Mouse (Mus musculus): ENCODE results near the gene Tbc1d2. TPM values are rescaled to one million over a fixed set of nuclear protein-coding genes. Genes with fewer than 3 reads are reported as not detected.

Tbc1d2 gene
- polyA plus RNA-seq, 1 experiment from 2014 or later = 5.2 TPM

DNA sequence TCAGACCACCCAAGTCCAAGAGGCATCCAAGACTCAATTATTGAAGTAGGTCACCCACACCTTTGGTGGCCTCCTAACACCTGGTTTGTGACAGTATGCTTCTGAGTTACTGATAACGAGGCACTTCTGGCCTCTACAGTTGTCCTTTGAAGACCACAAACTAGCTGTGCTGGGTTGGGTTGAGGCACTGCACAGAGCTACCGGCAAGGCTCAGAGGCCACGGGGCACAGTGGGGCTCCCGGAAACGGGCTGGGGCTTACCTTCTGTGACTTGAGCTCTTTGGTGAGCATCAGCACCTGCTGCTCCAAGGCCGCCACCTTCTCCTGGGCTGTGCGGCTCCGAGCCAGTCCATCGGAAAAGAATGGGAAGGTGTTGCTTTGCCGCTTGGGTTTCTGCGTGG is 21.9 kb downstream of the Tbc1d2 start:
- Histone ChIP-seq H3K4me1 (replicated peaks; ENCODE audit: control insufficient read depth, insufficient read depth, low read length) (peaks cover 18% of the 10 kb centered on the region), H3K9ac (ENCODE audit: low read depth, low read length) (no peak overlapping the region), H3K4me3 (ENCODE audit: low read depth, low read length) (no peak overlapping the region), H3K9me3 (ENCODE audit: control insufficient read depth) (no peaks in the 10 kb centered on the region), H3K36me3 (ENCODE audit: control insufficient read depth, insufficient read depth) (peaks cover 3% of the 10 kb centered on the region; the same call in 1 of the 2 replicates), H3K4me2 (replicated peaks; ENCODE audit: low read depth) (no peak overlapping the region), H3K27me3 (replicated peaks; ENCODE audit: control insufficient read depth, insufficient read depth, low read length) (no peaks in the 10 kb centered on the region), H3K27ac (ENCODE audit: low read depth, low read length) (peak overlapping the region; percentile 64; the same call in 1 of the 2 replicates)
- 40% methylated on average over 11 of the region's 11 CpGs for WGBS
- TF ChIP-seq CTCF (IDR thresholded peaks at IDR 0.05; ENCODE audit: low read depth) = no peak
- ATAC-seq = peak; percentile 49

- 69% methylated on average over 10 of the region's 10 CpGs for WGBS
Measured at GRCm38 (mm10) chr4:46625101-46625500, 24.9 kb downstream of the Tbc1d2 start.

GRCm38 (mm10) chr4:46623007-46623406 is 27.0 kb downstream of the Tbc1d2 start:
- H3K27me3 ChIP-seq (replicated peaks; ENCODE audit: control insufficient read depth, insufficient read depth, low read length) = no peaks in the 10 kb centered on the region
- WGBS = 48% methylated on average over 5 of the region's 5 CpGs
- no peaks in the 10 kb centered on the region for H3K9me3 ChIP-seq (ENCODE audit: control insufficient read depth)
- 0 out of 2 replicates have a peak, but pooled peaks cover 3% of the 10 kb centered on the region for H3K36me3 ChIP-seq (ENCODE audit: control insufficient read depth, insufficient read depth)
- ATAC-seq = 0 out of 2 replicates have a peak, but pooled peaks have one; percentile 8
- no peak overlapping the region for H3K4me3 ChIP-seq (ENCODE audit: low read depth, low read length)
- H3K27ac ChIP-seq (ENCODE audit: low read depth, low read length) = no peak overlapping the region
- TF ChIP-seq CTCF (IDR thresholded peaks at IDR 0.05; ENCODE audit: low read depth) = no peak
- no peak overlapping the region for H3K4me2 ChIP-seq (replicated peaks; ENCODE audit: low read depth)
- no peak overlapping the region for H3K9ac ChIP-seq (ENCODE audit: low read depth, low read length)
- peaks cover 11% of the 10 kb centered on the region; the same call in 1 of the 2 replicates for H3K4me1 ChIP-seq (replicated peaks; ENCODE audit: control insufficient read depth, insufficient read depth, low read length)

More at GRCm38 (mm10) chr4:46625101-46625500, 24.9 kb downstream of the Tbc1d2 start:
- no peak overlapping the region for H3K4me3 ChIP-seq (ENCODE audit: low read depth, low read length)
- peaks cover 12% of the 10 kb centered on the region; the same call in 1 of the 2 replicates for H3K4me1 ChIP-seq (replicated peaks; ENCODE audit: control insufficient read depth, insufficient read depth, low read length)
- H3K9ac ChIP-seq (ENCODE audit: low read depth, low read length) = no peak overlapping the region
- no peak for TF ChIP-seq CTCF (IDR thresholded peaks at IDR 0.05; ENCODE audit: low read depth)
- no peak for ATAC-seq
- no peak overlapping the region for H3K4me2 ChIP-seq (replicated peaks; ENCODE audit: low read depth)
- H3K36me3 ChIP-seq (ENCODE audit: control insufficient read depth, insufficient read depth) = peaks cover 3% of the 10 kb centered on the region; the same call in 1 of the 2 replicates
- no peaks in the 10 kb centered on the region for H3K9me3 ChIP-seq (ENCODE audit: control insufficient read depth)
- H3K27ac ChIP-seq (ENCODE audit: low read depth, low read length) = no peak overlapping the region
- H3K27me3 ChIP-seq (replicated peaks; ENCODE audit: control insufficient read depth, insufficient read depth, low read length) = no peaks in the 10 kb centered on the region

DNA sequence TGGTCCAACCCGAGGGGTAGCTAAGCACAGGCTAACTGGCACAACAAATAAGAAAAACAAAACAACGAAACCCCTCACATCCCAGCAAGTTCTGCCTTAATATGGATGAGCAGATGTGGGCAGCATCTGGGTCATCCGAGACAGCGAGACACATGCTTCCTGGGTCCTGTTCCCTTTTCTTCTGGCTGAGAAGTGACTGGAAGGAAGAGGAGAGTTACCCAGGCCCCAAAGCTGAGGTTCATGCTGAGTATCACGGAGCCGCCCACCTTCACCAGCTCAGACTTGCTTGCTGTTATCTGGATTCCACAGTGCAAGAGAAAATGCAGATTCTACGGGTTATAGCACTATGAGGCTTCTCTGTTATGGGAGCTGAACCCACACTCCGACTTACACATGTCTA is 29.1 kb downstream of the Tbc1d2 start:
- H3K9ac ChIP-seq (ENCODE audit: low read depth, low read length) = no peak overlapping the region

GRCm38 (mm10) chr4:46620330-46620729 is 29.7 kb downstream of the Tbc1d2 start:
- Histone ChIP-seq H3K27ac (ENCODE audit: low read depth, low read length) (no peak overlapping the region), H3K4me1 (replicated peaks; ENCODE audit: control insufficient read depth, insufficient read depth, low read length) (no peaks in the 10 kb centered on the region; the same call in 1 of the 2 replicates), H3K9ac (ENCODE audit: low read depth, low read length) (no peak overlapping the region), H3K36me3 (ENCODE audit: control insufficient read depth, insufficient read depth) (0 out of 2 replicates have a peak, but pooled peaks cover 9% of the 10 kb centered on the region), H3K27me3 (replicated peaks; ENCODE audit: control insufficient read depth, insufficient read depth, low read length) (no peaks in the 10 kb centered on the region), H3K4me2 (replicated peaks; ENCODE audit: low read depth) (no peak overlapping the region; the same call in 1 of the 2 replicates), H3K4me3 (ENCODE audit: low read depth, low read length) (no peak overlapping the region), H3K9me3 (ENCODE audit: control insufficient read depth) (no peaks in the 10 kb centered on the region)
- TF ChIP-seq CTCF (IDR thresholded peaks at IDR 0.05; ENCODE audit: low read depth) = peak; percentile 79
- WGBS = 21% methylated on average over 23 of the region's 23 CpGs
- ATAC-seq = peak; percentile 69

More for the DNA sequence above, 29.1 kb downstream of the Tbc1d2 start:
- no peak for ATAC-seq
- Histone ChIP-seq H3K9me3 (ENCODE audit: control insufficient read depth) (no peaks in the 10 kb centered on the region), H3K36me3 (ENCODE audit: control insufficient read depth, insufficient read depth) (0 out of 2 replicates have a peak, but pooled peaks cover 9% of the 10 kb centered on the region), H3K27me3 (replicated peaks; ENCODE audit: control insufficient read depth, insufficient read depth, low read length) (no peaks in the 10 kb centered on the region), H3K4me1 (replicated peaks; ENCODE audit: control insufficient read depth, insufficient read depth, low read length) (no peaks in the 10 kb centered on the region; the same call in 1 of the 2 replicates), H3K27ac (ENCODE audit: low read depth, low read length) (no peak overlapping the region), H3K4me2 (replicated peaks; ENCODE audit: low read depth) (no peak overlapping the region), H3K4me3 (ENCODE audit: low read depth, low read length) (no peak overlapping the region)
- no peak for TF ChIP-seq CTCF (IDR thresholded peaks at IDR 0.05; ENCODE audit: low read depth)
- WGBS = 79% methylated on average over 8 of the region's 8 CpGs

- Histone ChIP-seq H3K4me2 (replicated peaks; ENCODE audit: low read depth) (no peak overlapping the region), H3K4me1 (replicated peaks; ENCODE audit: control insufficient read depth, insufficient read depth, low read length) (no peaks in the 10 kb centered on the region; the same call in 1 of the 2 replicates), H3K9ac (ENCODE audit: low read depth, low read length) (no peak overlapping the region), H3K9me3 (ENCODE audit: control insufficient read depth) (no peaks in the 10 kb centered on the region), H3K27ac (ENCODE audit: low read depth, low read length) (no peak overlapping the region), H3K27me3 (replicated peaks; ENCODE audit: control insufficient read depth, insufficient read depth, low read length) (no peaks in the 10 kb centered on the region), H3K36me3 (ENCODE audit: control insufficient read depth, insufficient read depth) (peaks cover 11% of the 10 kb centered on the region; the same call in 1 of the 2 replicates), H3K4me3 (ENCODE audit: low read depth, low read length) (no peak overlapping the region)
- ATAC-seq = no peak
- peak; percentile 59 for TF ChIP-seq CTCF (IDR thresholded peaks at IDR 0.05; ENCODE audit: low read depth)
- 68% methylated on average over 11 of the region's 11 CpGs for WGBS
Measured at GRCm38 (mm10) chr4:46618196-46618817, 31.7 kb downstream of the Tbc1d2 start.

All from intestine, postnatal 0 days (tissue).